Mouse (Mus musculus): ENCODE data around the gene Slc34a2. TPM values are rescaled to one million over a fixed set of nuclear protein-coding genes. Genes with fewer than 3 reads are reported as not detected.

Gene Slc34a2
- polyA plus RNA-seq (2012; rRNA removed), result 4.3 and 447 TPM in 2 replicates

GRCm38 (mm10) chr5:53037781-53038180 is at the start of gene Slc34a2:
Gene Slc34a2 (plus strand): TSS chr5:53038081.
- Histone ChIP-seq H3K36me3 (ENCODE audit: control insufficient read depth, insufficient read depth, low read length) (no peaks in the 10 kb centered on the region), H3K4me3 (ENCODE audit: low read depth, low read length) (no peak within 1 kb of the TSS), H3K4me1 (ENCODE audit: control insufficient read depth, insufficient read depth, insufficient read length, low read length) (peaks cover 13% of the 10 kb centered on the region), H3K27ac (ENCODE audit: insufficient read depth, low read depth, low read length) (no peak within 1 kb of the TSS), H3K27me3 (ENCODE audit: control insufficient read depth, insufficient read depth, low read length) (no peaks in the 10 kb centered on the region)
- 95% methylated on average over 3 of the region's 3 CpGs for WGBS
- no peak for TF ChIP-seq CTCF (IDR thresholded peaks at IDR 0.05; ENCODE audit: extremely low read depth, insufficient read length, insufficient replicate concordance, low read depth, low read length)
- TF ChIP-seq POLR2A (IDR thresholded peaks at IDR 0.05; ENCODE audit: low read depth, low read length), result no peak

GRCm38 (mm10) chr5:52990687-52991341 is 47.1 kb upstream of the Slc34a2 start:
- WGBS, result 25% methylated on average over 8 of the region's 8 CpGs
- H3K36me3 ChIP-seq (ENCODE audit: control insufficient read depth, insufficient read depth, low read length), result no peaks in the 10 kb centered on the region
- H3K4me1 ChIP-seq (ENCODE audit: control insufficient read depth, insufficient read depth, insufficient read length, low read length), result peaks cover 20% of the 10 kb centered on the region
- H3K4me3 ChIP-seq (ENCODE audit: low read depth, low read length), result no peak overlapping the region
- TF ChIP-seq CTCF (IDR thresholded peaks at IDR 0.05; ENCODE audit: extremely low read depth, insufficient read length, insufficient replicate concordance, low read depth, low read length), result no peak
- TF ChIP-seq POLR2A (IDR thresholded peaks at IDR 0.05; ENCODE audit: low read depth, low read length), result no peak
- H3K27ac ChIP-seq (ENCODE audit: insufficient read depth, low read depth, low read length), result peak overlapping the region; percentile 56
- H3K27me3 ChIP-seq (ENCODE audit: control insufficient read depth, insufficient read depth, low read length), result no peaks in the 10 kb centered on the region

- Histone ChIP-seq H3K27me3 (ENCODE audit: control insufficient read depth, insufficient read depth, low read length) (no peaks in the 10 kb centered on the region), H3K4me1 (ENCODE audit: control insufficient read depth, insufficient read depth, insufficient read length, low read length) (peaks cover 21% of the 10 kb centered on the region), H3K36me3 (ENCODE audit: control insufficient read depth, insufficient read depth, low read length) (no peaks in the 10 kb centered on the region), H3K4me3 (ENCODE audit: low read depth, low read length) (no peak overlapping the region), H3K27ac (ENCODE audit: insufficient read depth, low read depth, low read length) (no peak overlapping the region)
- 79% methylated on average over 11 of the region's 11 CpGs for WGBS
- TF ChIP-seq POLR2A (IDR thresholded peaks at IDR 0.05; ENCODE audit: low read depth, low read length) (no peak), CTCF (IDR thresholded peaks at IDR 0.05; ENCODE audit: extremely low read depth, insufficient read length, insufficient replicate concordance, low read depth, low read length) (no peak)
These were observed 45.5 kb upstream of the Slc34a2 start for GRCm38 (mm10) chr5:52992210-52992897.

GRCm38 (mm10) chr5:52993490-52994282 is 44.2 kb upstream of the Slc34a2 start:
- H3K4me1 ChIP-seq (ENCODE audit: control insufficient read depth, insufficient read depth, insufficient read length, low read length), result peaks cover 25% of the 10 kb centered on the region
- TF ChIP-seq CTCF (IDR thresholded peaks at IDR 0.05; ENCODE audit: extremely low read depth, insufficient read length, insufficient replicate concordance, low read depth, low read length), result no peak
- TF ChIP-seq POLR2A (IDR thresholded peaks at IDR 0.05; ENCODE audit: low read depth, low read length), result no peak
- no peaks in the 10 kb centered on the region for H3K27me3 ChIP-seq (ENCODE audit: control insufficient read depth, insufficient read depth, low read length)
- peak overlapping the region; percentile 32; the same call in 1 of the 2 replicates for H3K27ac ChIP-seq (ENCODE audit: insufficient read depth, low read depth, low read length)
- WGBS, result 57% methylated on average over 12 of the region's 12 CpGs
- no peak overlapping the region for H3K4me3 ChIP-seq (ENCODE audit: low read depth, low read length)
- H3K36me3 ChIP-seq (ENCODE audit: control insufficient read depth, insufficient read depth, low read length), result no peaks in the 10 kb centered on the region

GRCm38 (mm10) chr5:52995461-52995860 is 42.4 kb upstream of the Slc34a2 start:
- H3K36me3 ChIP-seq (ENCODE audit: control insufficient read depth, insufficient read depth, low read length), result no peaks in the 10 kb centered on the region
- no peak overlapping the region for H3K27ac ChIP-seq (ENCODE audit: insufficient read depth, low read depth, low read length)
- H3K4me3 ChIP-seq (ENCODE audit: low read depth, low read length), result no peak overlapping the region
- 82% methylated on average over 4 of the region's 4 CpGs for WGBS
- H3K27me3 ChIP-seq (ENCODE audit: control insufficient read depth, insufficient read depth, low read length), result no peaks in the 10 kb centered on the region
- peaks cover 28% of the 10 kb centered on the region for H3K4me1 ChIP-seq (ENCODE audit: control insufficient read depth, insufficient read depth, insufficient read length, low read length)
- no peak for TF ChIP-seq POLR2A (IDR thresholded peaks at IDR 0.05; ENCODE audit: low read depth, low read length)

GRCm38 (mm10) chr5:52996145-52996544 is 41.7 kb upstream of the Slc34a2 start:
- Histone ChIP-seq H3K4me3 (ENCODE audit: low read depth, low read length) (no peak overlapping the region), H3K27me3 (ENCODE audit: control insufficient read depth, insufficient read depth, low read length) (no peaks in the 10 kb centered on the region), H3K36me3 (ENCODE audit: control insufficient read depth, insufficient read depth, low read length) (no peaks in the 10 kb centered on the region), H3K27ac (ENCODE audit: insufficient read depth, low read depth, low read length) (no peak overlapping the region), H3K4me1 (ENCODE audit: control insufficient read depth, insufficient read depth, insufficient read length, low read length) (peaks cover 27% of the 10 kb centered on the region)
- TF ChIP-seq POLR2A (IDR thresholded peaks at IDR 0.05; ENCODE audit: low read depth, low read length) (no peak), CTCF (IDR thresholded peaks at IDR 0.05; ENCODE audit: extremely low read depth, insufficient read length, insufficient replicate concordance, low read depth, low read length) (no peak)
- 92% methylated on average over 3 of the region's 3 CpGs for WGBS

- H3K36me3 ChIP-seq (ENCODE audit: control insufficient read depth, insufficient read depth, low read length), result no peaks in the 10 kb centered on the region
- H3K4me1 ChIP-seq (ENCODE audit: control insufficient read depth, insufficient read depth, insufficient read length, low read length), result peaks cover 27% of the 10 kb centered on the region
- H3K27me3 ChIP-seq (ENCODE audit: control insufficient read depth, insufficient read depth, low read length), result no peaks in the 10 kb centered on the region
- 88% methylated on average over 8 of the region's 8 CpGs for WGBS
- no peak overlapping the region for H3K27ac ChIP-seq (ENCODE audit: insufficient read depth, low read depth, low read length)
- H3K4me3 ChIP-seq (ENCODE audit: low read depth, low read length), result no peak overlapping the region
- no peak for TF ChIP-seq POLR2A (IDR thresholded peaks at IDR 0.05; ENCODE audit: low read depth, low read length)
- no peak for TF ChIP-seq CTCF (IDR thresholded peaks at IDR 0.05; ENCODE audit: extremely low read depth, insufficient read length, insufficient replicate concordance, low read depth, low read length)
These were observed 41.3 kb upstream of the Slc34a2 start for GRCm38 (mm10) chr5:52996601-52997000.
